Mouse (Mus musculus) left cerebral cortex, postnatal 14 days (tissue): ENCODE measurements around the gene Tm9sf1. TPM values are rescaled to one million over a fixed set of nuclear protein-coding genes. Genes with fewer than 3 reads are reported as not detected.

Experiments used
- DNase-seq, 2 experiments: peaks; one replicate each; pipeline ENCODE4 v3.0.0; 2021 to 2022; ENCODE audit warnings: low spot score in 2 of 2, mixed read lengths in 1 of 2
- intact Hi-C: fragments of 180-260 bp; cut with DNase I; formaldehyde crosslinking; loops from one replicate; pipeline ENCODE4 v1.15.1; 2025
- long read RNA-seq, 2 experiments: library from polyadenylated mRNA; stranded (forward); transcript quantifications; one replicate each; pipeline ENCODE4 v2.0.0; 2021
- total RNA-seq, 2 experiments: library from RNA; stranded (reverse); gene quantifications; 2 replicates each; pipeline ENCODE4 v1.2.3; 2021

The Tm9sf1 gene
- total RNA-seq, result 10 to 100 TPM; 42.1 to 42.2 TPM
- long read RNA-seq, experiment 1, transcript Tm9sf1-202 (6 exons, 2,164 nt), result minor isoform, 7 of 67 reads
- long read RNA-seq, experiment 1, transcript Tm9sf1-201 (5 exons, 2,382 nt), result major isoform, 36 of 67 reads
- long read RNA-seq, experiment 1, partial matches to known transcripts, result 1 of 67 reads
- long read RNA-seq, experiment 1, other reads (novel, unspliced or antisense), result 19 of 67 reads
- long read RNA-seq, experiment 2, transcript Tm9sf1-201 (5 exons, 2,382 nt), result major isoform, 28 of 59 reads
- long read RNA-seq, experiment 2, transcript Tm9sf1-205 (6 exons, 2,517 nt), result minor isoform, 5 of 59 reads
- long read RNA-seq, experiment 2, partial matches to known transcripts, result 2 of 59 reads
- long read RNA-seq, experiment 2, other reads (novel, unspliced or antisense), result 21 of 59 reads

GRCm38 (mm10) chr14:55643060-55643907, at the start of gene Tm9sf1:
Gene Tm9sf1, minus strand, starts transcription at chr14:55643806.
- intact Hi-C loops, result no loop called here
- DNase-seq, result peak; percentile 70 to 81

GRCm38 (mm10) chr14:55689433-55689832, 45.8 kb upstream of the Tm9sf1 start:
- intact Hi-C loops, result loop anchor here (10.0 kb wide), 1 partner anchor 225 kb away; no protein-coding TSS in a partner anchor
- DNase-seq, result no peak

GRCm38 (mm10) chr14:55682118-55682493, 38.5 kb upstream of the Tm9sf1 start:
- intact Hi-C loops, result loop anchor here (1.0 to 10.0 kb wide), 2 partner anchors 61 to 233 kb away; no protein-coding TSS in a partner anchor
- DNase-seq, result no peak

GRCm38 (mm10) chr14:55681160-55682117, 37.8 kb upstream of the Tm9sf1 start, which contains the start of gene Tinf2:
Gene Tinf2, minus strand, starts transcription at chr14:55681820.
- intact Hi-C loops, result loop anchor here (1.0 to 10.0 kb wide), 2 partner anchors 62 to 233 kb away; no protein-coding TSS in a partner anchor
- DNase-seq, result peak; percentile 97

GRCm38 (mm10) chr14:55677615-55678014, 34.0 kb upstream of the Tm9sf1 start:
- intact Hi-C loops, result no loop called here
- DNase-seq, result no peak

GRCm38 (mm10) chr14:55672741-55673060, 29.1 kb upstream of the Tm9sf1 start:
- intact Hi-C loops, result no loop called here
- no peak for DNase-seq

- DNase-seq, result peak; percentile 93 to 96
- intact Hi-C loops, result no loop called here
These were observed 28.5 kb upstream of the Tm9sf1 start, which contains the start of the genes Gmpr2 and Nedd8 for GRCm38 (mm10) chr14:55671833-55672740. Gene Gmpr2, plus strand, starts transcription at chr14:55671941. Gene Nedd8, minus strand, starts transcription at chr14:55672124.

GRCm38 (mm10) chr14:55671486-55671832, 27.9 kb upstream of the Tm9sf1 start:
- DNase-seq, result peak in 1 of 2 experiments; percentile 69
- intact Hi-C loops, result no loop called here

- intact Hi-C loops, result no loop called here
- DNase-seq, result no peak
These were observed 17.0 kb upstream of the Tm9sf1 start for GRCm38 (mm10) chr14:55660636-55661035.

GRCm38 (mm10) chr14:55659960-55660573, 16.5 kb upstream of the Tm9sf1 start, which contains the start of gene Mdp1:
Gene Mdp1, minus strand, starts transcription at chr14:55660508.
- intact Hi-C loops, result no loop called here
- DNase-seq, result peak; percentile 83 to 89

GRCm38 (mm10) chr14:55658011-55658410, 14.4 kb upstream of the Tm9sf1 start:
- intact Hi-C loops, result no loop called here

GRCm38 (mm10) chr14:55656935-55657334, 13.3 kb upstream of the Tm9sf1 start:
- intact Hi-C loops, result no loop called here
- no peak for DNase-seq

More at GRCm38 (mm10) chr14:55658011-55658410, 14.4 kb upstream of the Tm9sf1 start:
- no peak for DNase-seq

GRCm38 (mm10) chr14:55651528-55651927, 7.9 kb upstream of the Tm9sf1 start:
- no peak for DNase-seq
- intact Hi-C loops, result no loop called here

- intact Hi-C loops, result no loop called here
These were observed 6.3 kb upstream of the Tm9sf1 start, which contains the start of gene Tssk4 for GRCm38 (mm10) chr14:55649884-55650283. Gene Tssk4, plus strand, starts transcription at chr14:55650184.

GRCm38 (mm10) chr14:55644261-55644888, 769 bp upstream of the Tm9sf1 start:
- intact Hi-C loops, result no loop called here
- no peak for DNase-seq

More at GRCm38 (mm10) chr14:55649884-55650283, 6.3 kb upstream of the Tm9sf1 start, which contains the start of gene Tssk4:
- no peak for DNase-seq

GRCm38 (mm10) chr14:55642679-55643059, 937 bp downstream of the Tm9sf1 start:
- intact Hi-C loops, result no loop called here
- DNase-seq, result no peak

- intact Hi-C loops, result no loop called here
- DNase-seq, result no peak
These were observed 2.3 kb downstream of the Tm9sf1 start for GRCm38 (mm10) chr14:55641291-55641690.
